Mouse (Mus musculus): ENCODE measurements around the gene Pde7b.

The Pde7b gene

GRCm38 (mm10) chr10:20653299-20653698 is 71.6 kb downstream of the Pde7b start:
- DNase-seq (ENCODE audit: low spot score), result no peak

GRCm38 (mm10) chr10:20636381-20636780 is 88.5 kb downstream of the Pde7b start:
- DNase-seq (ENCODE audit: low spot score), result no peak

DNA sequence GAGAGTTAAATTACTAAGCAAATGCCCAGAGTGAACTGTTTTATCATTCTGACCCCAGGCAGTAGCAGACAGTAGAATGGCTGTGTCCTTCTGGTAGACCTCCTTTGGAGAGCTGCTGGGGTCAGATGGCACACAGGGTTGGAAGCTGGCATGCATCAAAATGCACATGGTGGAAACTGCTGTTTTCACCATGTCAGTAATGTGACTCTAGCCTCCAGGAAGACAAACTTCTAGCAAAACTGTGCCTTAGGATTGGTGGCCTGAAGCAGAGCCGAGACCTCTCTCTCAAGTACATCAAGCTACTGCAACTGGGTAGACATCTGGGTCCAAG is 91.8 kb downstream of the Pde7b start:
- DNase-seq (ENCODE audit: low spot score), result no peak

DNA sequence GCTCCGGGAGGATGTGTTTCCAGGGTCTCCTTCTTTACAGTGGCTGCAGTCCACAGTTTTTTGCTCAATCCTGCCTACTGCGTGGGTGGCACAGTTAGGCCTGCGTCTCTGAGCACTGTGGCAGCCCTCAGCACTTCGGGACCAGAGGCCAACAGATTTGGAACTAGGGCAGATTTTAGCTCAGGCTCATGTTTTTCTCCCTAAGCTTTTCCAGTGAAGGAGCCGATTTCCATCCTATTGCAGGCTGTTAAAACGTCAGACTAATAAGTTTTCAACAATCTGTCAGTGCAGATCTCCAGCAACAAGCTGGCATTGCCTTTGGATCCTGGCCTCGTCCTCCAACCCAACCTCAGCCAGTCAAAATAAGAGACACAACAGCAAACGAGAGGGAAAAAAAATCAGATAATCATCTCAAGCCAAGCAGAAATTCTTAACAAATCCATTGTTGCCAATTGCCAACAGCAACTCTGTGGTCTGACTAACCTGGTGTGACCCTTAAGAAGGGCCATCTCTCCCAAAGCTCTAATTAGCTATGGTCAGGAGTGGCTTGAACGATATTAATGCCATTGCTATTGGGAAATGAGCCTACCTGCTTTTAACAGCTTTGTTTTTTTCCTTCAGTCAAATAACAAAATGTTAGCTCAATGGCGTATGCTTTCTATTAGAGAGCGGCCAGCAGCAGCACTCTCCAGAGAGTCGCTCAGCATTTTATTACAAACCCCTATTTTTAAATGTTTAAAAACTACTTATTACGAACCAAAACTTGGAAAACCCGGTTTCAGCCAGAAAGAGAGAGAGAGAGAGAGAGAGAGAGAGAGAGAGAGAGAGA is 92.4 kb downstream of the Pde7b start:
- no peak for DNase-seq (ENCODE audit: low spot score)

- no peak for DNase-seq (ENCODE audit: low spot score)
These were observed 94.8 kb downstream of the Pde7b start for GRCm38 (mm10) chr10:20630122-20630521.

- DNase-seq (ENCODE audit: low spot score), result peak; percentile 3
These were observed 99.0 kb downstream of the Pde7b start for GRCm38 (mm10) chr10:20625702-20626375.

DNA sequence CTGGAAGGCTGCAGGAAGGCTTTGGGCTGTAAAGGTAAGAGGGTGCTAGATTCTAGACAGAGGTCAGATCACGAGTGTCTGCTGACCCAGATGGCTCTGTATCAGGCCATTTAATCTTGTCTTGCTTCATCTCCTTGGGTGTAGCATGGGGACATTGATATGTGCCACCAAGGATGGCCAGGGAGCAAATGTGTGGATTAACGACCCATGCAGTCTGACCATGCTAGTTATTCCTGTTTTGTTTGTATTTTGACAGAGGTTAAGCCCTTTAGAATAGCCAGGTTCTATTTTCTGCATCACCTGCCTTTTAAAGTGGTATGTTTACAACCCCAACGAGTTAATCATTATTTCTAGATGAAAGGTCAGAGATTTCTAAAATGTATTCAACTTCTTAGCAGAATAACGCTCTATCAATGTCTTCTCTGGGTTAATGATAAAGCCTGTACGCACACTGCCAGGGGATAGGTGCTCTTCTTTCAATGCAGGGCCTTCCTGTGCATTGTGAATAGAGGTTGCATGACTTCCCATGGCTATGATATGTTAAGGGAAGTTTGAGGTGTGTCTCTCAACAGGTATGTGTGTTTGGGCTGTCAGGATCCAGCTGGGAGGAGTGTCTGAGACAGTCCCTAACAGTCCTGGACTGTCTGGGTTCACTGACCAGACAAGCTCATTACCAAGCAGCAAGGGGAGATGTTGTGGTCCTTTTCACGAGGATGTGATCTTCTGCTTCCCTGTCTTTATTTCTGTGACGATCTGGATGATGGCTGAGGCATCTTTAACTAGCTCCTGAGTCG is 103.0 kb downstream of the Pde7b start:
- DNase-seq (ENCODE audit: low spot score), result no peak

DNA sequence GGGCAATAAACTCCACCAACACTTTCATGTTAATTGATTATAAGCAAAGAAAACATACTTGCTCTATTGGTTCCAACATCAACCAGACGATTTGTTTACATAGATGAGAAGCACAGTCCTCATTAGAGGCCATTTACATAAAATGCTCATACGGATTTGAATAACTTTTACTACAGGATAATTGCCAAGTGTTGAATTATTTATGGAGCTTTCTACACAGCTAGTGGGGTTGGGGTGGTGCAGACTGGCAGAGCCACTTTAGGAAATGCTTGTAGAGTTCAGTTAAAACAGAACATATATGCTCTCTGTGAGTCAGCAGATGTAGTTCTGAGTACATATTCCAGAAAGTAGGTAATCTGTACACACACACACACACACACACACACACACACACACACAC is 118.9 kb downstream of the Pde7b start:
- DNase-seq (ENCODE audit: low spot score), result no peak

DNA sequence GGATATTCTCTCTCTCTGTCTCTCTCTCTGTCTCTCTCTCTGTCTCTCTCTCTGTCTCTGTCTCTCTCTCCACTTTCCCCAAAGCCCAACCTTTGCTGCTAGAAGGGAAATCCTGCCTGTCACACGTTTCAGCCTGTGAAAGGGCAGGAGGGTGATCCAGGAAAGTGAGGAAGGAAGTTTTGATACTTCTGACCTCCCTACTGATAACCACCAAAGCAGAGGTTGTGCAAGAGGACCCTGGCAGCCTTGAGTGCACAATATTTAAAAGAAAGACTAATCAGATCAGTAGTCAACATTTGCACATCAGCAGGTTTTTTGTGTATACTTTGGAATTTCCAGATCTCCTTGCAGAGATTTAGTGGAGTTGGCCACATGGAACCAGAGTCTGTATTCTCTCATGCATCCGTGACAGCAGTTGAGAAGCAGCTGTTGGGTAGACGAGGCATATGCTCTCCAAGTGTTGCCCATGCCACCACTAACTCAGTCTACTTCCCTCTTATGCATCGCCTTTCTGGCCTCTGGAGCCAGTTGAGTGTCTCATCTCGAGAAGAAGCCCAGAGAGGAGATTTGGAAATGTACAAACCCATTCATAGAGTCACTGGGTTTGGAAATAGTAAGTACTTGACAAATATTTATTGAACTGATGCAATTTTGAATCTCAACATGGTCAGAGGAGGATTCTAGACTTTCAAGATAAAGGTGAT is 129.6 kb downstream of the Pde7b start:
- DNase-seq (ENCODE audit: low spot score), result no peak

- DNase-seq (ENCODE audit: low spot score), result no peak
These were observed 130.9 kb downstream of the Pde7b start for GRCm38 (mm10) chr10:20594015-20594414.

GRCm38 (mm10) chr10:20590100-20590499 is 134.8 kb downstream of the Pde7b start:
- no peak for DNase-seq (ENCODE audit: low spot score)

DNA sequence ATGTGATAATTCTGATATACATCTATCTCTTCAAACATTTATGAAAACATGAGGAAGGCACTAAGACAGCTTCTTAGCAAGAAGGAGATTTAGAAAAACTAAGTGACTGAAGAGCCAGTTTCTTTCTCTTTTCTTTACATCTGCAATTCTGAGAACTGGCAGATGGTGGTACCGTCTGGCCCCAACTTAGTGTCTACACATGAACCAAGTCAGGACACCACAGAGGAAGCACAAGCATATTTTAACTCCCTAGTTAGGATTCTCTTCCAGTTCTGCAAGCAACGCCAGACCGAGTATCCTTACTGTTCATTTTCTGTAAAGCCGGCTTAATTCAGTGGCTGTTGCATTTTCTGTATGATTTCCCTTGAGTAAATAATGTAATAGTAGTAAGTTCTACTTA is 138.9 kb downstream of the Pde7b start:
- DNase-seq (ENCODE audit: low spot score), result no peak

DNA sequence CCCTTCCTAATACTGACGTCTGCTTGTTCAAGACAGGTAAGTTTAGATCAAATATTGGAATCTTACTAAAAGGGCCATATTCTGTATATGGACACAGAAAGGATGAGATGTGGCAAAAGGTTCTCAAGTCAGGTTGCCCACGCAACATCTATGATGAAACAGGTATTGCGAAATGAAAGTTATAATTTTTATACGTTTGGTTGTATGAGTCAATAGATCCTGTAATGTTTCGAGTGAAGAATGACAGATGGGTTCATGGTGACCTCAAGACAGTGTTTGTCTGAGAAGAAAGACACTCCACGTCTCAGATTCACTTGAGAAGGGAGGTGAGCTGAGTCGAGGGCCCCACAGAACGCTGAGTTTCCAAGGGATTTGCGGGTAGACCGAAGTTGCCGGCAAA is 149.9 kb downstream of the Pde7b start:
- no peak for DNase-seq (ENCODE audit: low spot score)

GRCm38 (mm10) chr10:20574414-20574813 is 150.5 kb downstream of the Pde7b start:
- DNase-seq (ENCODE audit: low spot score), result no peak

- DNase-seq (ENCODE audit: low spot score), result no peak
These were observed 153.4 kb downstream of the Pde7b start for GRCm38 (mm10) chr10:20571521-20571920.

GRCm38 (mm10) chr10:20568630-20569029 is 156.2 kb downstream of the Pde7b start:
- DNase-seq (ENCODE audit: low spot score), result no peak

- no peak for DNase-seq (ENCODE audit: low spot score)
These were observed 157.1 kb downstream of the Pde7b start for GRCm38 (mm10) chr10:20567684-20568236.

DNA sequence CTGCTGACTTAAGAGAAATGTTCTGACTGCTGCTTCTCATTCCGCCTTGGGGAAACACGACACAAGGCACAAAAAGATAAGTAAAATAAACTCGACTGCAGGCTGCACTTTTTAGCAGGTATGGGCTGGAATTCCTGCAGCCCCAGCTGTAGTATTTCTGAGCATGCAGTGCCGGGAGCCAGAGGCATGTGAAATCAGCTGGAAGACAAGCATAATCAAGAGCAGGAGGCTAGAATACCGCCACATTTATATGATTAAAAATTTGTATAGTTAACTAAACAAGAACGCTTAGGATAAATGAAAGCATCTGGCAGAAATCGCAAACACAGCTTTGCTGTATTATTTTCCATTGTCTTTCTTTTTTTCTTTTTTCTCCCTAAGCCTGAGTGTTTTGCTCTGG is 168.4 kb downstream of the Pde7b start:
- DNase-seq (ENCODE audit: low spot score), result no peak

DNA sequence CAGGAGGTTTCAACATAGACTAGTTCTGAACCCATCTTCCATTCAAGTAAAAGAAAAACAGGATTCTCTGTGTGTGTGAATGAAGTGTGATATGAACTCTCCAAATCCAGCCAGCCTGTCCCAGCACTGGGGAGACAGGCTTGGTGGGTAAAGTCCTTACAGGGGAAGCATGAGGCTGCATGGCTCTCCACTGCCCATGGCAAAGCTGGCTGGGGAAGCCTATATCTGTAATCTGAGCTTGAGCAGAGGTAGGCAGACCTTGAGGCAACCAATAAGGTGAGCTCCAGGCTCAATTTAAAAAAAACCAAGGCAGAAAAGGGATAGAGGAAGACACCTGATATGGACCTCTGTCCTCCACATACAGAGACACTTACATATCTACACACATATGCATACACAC is 173.5 kb downstream of the Pde7b start:
- no peak for DNase-seq (ENCODE audit: low spot score)

DNA sequence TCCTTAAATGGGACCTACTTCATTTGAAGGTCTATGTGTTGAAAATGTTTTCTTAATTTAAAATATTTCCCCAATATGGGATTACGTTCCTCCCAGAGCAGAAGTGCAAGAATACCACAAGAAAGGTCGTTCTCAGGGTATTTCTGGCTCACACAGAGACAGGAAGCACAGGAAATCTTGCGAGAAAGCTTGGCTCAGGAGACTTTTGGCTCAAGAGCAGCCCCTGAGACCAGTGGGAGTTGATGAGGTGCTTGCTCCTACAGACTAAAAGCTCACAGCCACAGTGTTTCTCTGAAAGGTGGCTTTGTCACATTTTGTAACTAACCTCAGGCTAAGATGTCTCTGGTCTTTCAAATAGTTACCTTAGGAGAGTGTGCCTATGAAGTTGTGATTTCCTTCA is 174.1 kb downstream of the Pde7b start:
- no peak for DNase-seq (ENCODE audit: low spot score)

DNA sequence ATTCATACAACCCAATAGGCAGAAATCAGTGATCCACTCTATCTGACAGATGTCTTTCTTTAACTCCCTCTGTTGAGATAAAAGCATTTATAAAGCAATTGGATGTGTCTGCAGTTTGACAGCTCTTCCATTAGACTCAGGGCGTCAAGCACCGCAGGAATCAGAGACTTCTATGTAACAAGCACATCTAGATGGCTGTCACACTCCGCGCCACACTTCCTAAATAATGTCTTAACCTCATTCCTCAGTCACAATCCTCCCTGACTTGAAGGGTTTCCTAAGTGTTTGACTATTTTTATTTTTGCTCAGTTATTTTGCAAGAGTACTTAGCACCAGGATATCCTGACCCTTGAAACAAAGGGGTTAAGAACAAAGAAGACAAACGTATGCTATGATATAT is 174.7 kb downstream of the Pde7b start:
- no peak for DNase-seq (ENCODE audit: low spot score)
